Mouse (Mus musculus): ENCODE results near the gene Scgb1c1. TPM values are rescaled to one million over a fixed set of nuclear protein-coding genes. Genes with fewer than 3 reads are reported as not detected.
A peak's percentile ranks its signal among the peaks of the same experiment; 100 is the strongest.
"Not testable (repeated sequence)": the region's sequence is repeated elsewhere in the genome, so short reads cannot be mapped to it uniquely, and the experiment has no call there.

Scgb1c1 gene
- polyA plus RNA-seq, 1 experiment = not detected

DNA sequence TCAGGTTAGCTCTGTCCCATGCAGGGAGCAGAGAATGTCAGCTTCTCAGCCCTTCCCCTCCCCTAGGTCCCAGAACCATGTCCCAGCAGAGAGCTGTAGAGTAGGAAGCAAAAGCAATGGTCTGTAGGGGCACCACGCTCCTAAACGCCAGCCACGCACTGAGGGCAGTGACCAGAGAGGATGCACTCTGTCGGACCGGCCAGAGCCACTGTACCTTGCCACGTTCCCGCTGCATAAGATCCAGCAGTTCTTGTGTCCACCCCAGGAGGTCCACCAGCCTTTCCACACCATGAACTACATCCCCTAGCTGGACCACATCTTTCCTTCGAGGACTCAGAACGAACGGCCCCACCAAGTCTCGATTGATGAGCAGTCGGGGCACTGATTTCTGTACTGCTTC is 19.4 kb downstream of the Scgb1c1 start:
- Histone ChIP-seq H3K9me3 (ENCODE audit: control insufficient read depth, low read length) (no peaks in the 10 kb centered on the region), H3K36me3 (ENCODE audit: control insufficient read depth) (peaks cover 94% of the 10 kb centered on the region), H3K27me3 (ENCODE audit: control insufficient read depth) (no peaks in the 10 kb centered on the region), H3K4me3 (replicated peaks) (no peak overlapping the region), H3K4me1 (ENCODE audit: control insufficient read depth) (no peaks in the 10 kb centered on the region)
- TF ChIP-seq TAL1 (IDR thresholded peaks at IDR 0.05; ENCODE audit: low read length) (no peak), GATA1 (IDR thresholded peaks at IDR 0.05; ENCODE audit: low read length) (no peak)

DNA sequence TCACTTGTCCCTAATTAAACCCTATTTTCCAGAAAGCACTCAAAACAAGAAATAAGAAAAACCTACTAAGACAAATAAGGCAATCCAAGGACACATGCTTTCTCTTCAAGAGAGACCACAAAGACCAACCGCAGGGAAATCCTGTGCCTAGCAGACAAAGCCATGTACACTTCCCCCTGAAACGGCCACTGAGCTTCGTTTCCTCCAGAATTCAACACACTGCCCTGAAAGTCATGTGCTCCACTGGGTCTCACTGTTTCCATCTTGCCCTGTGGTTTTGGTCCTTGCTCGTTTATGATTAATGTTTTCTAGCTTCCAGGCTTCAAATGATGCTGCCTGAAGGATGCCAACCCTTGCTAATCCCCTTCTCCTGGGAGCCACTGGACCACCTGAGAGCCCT is 28.9 kb downstream of the Scgb1c1 start:
- Histone ChIP-seq H3K9me3 (ENCODE audit: control insufficient read depth, low read length) (no peaks in the 10 kb centered on the region), H3K4me3 (replicated peaks) (no peak overlapping the region), H3K36me3 (ENCODE audit: control insufficient read depth) (peaks cover 76% of the 10 kb centered on the region), H3K27me3 (ENCODE audit: control insufficient read depth) (no peaks in the 10 kb centered on the region), H3K4me1 (ENCODE audit: control insufficient read depth) (peaks cover 12% of the 10 kb centered on the region)
- TF ChIP-seq GATA1 (IDR thresholded peaks at IDR 0.05; ENCODE audit: low read length) = no peak
- TF ChIP-seq TAL1 (IDR thresholded peaks at IDR 0.05; ENCODE audit: low read length) = no peak

DNA sequence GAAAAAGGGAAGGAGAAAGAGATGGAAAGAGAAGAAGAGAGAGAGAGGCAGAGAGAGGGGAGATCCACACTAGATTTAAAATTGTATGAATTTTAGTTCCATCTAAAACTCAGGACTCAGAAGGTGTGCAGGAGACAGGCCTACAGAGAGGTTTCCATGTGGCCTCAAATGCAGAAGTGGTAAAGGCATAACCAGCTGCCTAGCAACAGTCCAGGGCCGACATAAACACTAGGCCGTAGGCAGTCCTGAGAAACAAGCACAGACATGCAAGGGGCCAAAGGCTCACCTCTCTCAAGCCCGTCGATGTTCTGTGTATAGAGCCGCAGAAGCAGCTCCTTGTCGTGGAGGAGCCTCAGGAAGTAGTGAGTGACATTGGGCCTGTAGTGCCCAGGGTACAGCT is 32.0 kb downstream of the Scgb1c1 start:
- TF ChIP-seq GATA1 (IDR thresholded peaks at IDR 0.05; ENCODE audit: low read length) (no peak), TAL1 (IDR thresholded peaks at IDR 0.05; ENCODE audit: low read length) (no peak)
- H3K9me3 ChIP-seq (ENCODE audit: control insufficient read depth, low read length) = no peaks in the 10 kb centered on the region
- no peaks in the 10 kb centered on the region for H3K27me3 ChIP-seq (ENCODE audit: control insufficient read depth)
- peaks cover 57% of the 10 kb centered on the region for H3K36me3 ChIP-seq (ENCODE audit: control insufficient read depth)
- peaks cover 36% of the 10 kb centered on the region for H3K4me1 ChIP-seq (ENCODE audit: control insufficient read depth)
- H3K4me3 ChIP-seq (replicated peaks) = no peak overlapping the region

DNA sequence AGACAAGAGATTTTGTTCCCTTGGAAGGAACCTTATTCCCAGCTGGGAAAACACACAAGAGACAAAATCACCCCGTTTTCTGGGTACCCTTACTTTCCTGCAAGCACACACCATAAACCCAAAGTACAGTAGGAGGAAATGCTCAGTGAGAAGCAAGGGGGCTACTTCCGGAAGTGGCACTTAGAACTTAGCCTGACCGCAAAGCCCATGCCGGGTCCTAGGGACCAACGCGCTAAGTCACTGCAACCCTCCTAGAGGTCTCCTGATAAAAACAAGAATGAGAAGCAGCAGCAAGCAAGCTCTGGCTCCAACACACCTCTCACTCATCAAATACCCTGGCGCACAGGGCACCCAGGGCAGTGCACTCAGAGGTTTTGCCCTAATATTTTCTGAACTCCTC is 34.0 kb downstream of the Scgb1c1 start:
- Histone ChIP-seq H3K4me1 (ENCODE audit: control insufficient read depth) (peaks cover 50% of the 10 kb centered on the region), H3K36me3 (ENCODE audit: control insufficient read depth) (peaks cover 53% of the 10 kb centered on the region), H3K9me3 (ENCODE audit: control insufficient read depth, low read length) (no peaks in the 10 kb centered on the region), H3K4me3 (replicated peaks) (peak overlapping the region; percentile 29), H3K27me3 (ENCODE audit: control insufficient read depth) (no peaks in the 10 kb centered on the region)
- TF ChIP-seq GATA1 (IDR thresholded peaks at IDR 0.05; ENCODE audit: low read length) = no peak
- no peak for TF ChIP-seq TAL1 (IDR thresholded peaks at IDR 0.05; ENCODE audit: low read length)

DNA sequence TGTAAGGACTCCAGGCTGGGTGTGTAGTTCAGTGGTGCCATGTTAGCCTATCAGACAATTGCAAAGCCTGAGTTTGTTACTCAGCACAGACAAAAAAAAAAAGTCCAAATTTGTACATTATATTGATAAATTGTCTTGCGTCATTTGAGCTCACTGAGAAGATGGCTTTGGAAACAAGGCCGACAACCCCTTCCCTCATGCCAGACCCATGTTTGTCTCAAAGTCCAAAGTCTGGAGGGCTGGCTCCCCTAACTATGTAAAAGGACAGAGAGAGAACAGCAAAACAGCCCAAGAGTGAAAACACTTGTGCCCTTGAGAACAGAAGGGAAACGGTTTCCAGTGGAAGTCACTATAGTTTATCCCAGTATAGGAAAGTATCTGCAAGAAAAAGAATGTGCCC is 35.1 kb downstream of the Scgb1c1 start:
- H3K9me3 ChIP-seq (ENCODE audit: control insufficient read depth, low read length) = no peaks in the 10 kb centered on the region
- peaks cover 52% of the 10 kb centered on the region for H3K36me3 ChIP-seq (ENCODE audit: control insufficient read depth)
- no peak for TF ChIP-seq TAL1 (IDR thresholded peaks at IDR 0.05; ENCODE audit: low read length)
- no peak for TF ChIP-seq GATA1 (IDR thresholded peaks at IDR 0.05; ENCODE audit: low read length)
- H3K27me3 ChIP-seq (ENCODE audit: control insufficient read depth) = no peaks in the 10 kb centered on the region
- H3K4me1 ChIP-seq (ENCODE audit: control insufficient read depth) = peaks cover 50% of the 10 kb centered on the region
- peak overlapping the region; percentile 87 for H3K4me3 ChIP-seq (replicated peaks)

DNA sequence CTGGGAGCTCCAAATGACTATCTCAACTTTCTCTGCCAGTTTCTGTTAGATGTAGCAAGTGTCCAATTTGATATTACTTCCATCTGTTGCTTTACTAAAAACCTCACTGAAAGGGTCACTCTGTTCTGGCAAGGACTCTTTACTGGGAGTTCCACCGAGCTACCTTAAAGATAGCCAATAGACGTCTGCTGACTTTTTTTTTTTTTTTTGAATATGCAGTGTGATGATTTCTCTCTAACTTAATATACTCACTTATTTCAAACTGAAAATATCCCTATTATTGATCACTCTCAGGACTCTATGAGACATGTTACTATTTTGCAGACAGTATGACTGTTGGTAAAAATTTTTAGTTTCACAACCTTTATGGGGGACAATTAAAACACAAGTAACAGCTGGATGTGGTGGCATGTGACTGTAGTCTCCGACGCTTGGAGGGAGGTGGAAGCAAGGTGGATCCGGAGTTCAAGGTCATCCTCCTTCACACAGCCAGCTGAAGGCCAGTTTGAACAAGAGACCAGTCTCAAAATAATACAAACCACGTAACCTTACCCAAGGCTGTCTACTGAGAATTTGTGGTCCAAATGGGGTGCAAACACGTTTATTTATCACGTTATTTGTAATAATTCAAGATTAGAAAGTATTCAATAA is 35.6 kb downstream of the Scgb1c1 start:
- peak overlapping the region; percentile 87 for H3K4me3 ChIP-seq (replicated peaks)
- TF ChIP-seq TAL1 (IDR thresholded peaks at IDR 0.05; ENCODE audit: low read length) (no peak), GATA1 (IDR thresholded peaks at IDR 0.05; ENCODE audit: low read length) (no peak)
- peaks cover 53% of the 10 kb centered on the region for H3K36me3 ChIP-seq (ENCODE audit: control insufficient read depth)
- no peaks in the 10 kb centered on the region for H3K9me3 ChIP-seq (ENCODE audit: control insufficient read depth, low read length)
- no peaks in the 10 kb centered on the region for H3K27me3 ChIP-seq (ENCODE audit: control insufficient read depth)
- peaks cover 50% of the 10 kb centered on the region for H3K4me1 ChIP-seq (ENCODE audit: control insufficient read depth)

DNA sequence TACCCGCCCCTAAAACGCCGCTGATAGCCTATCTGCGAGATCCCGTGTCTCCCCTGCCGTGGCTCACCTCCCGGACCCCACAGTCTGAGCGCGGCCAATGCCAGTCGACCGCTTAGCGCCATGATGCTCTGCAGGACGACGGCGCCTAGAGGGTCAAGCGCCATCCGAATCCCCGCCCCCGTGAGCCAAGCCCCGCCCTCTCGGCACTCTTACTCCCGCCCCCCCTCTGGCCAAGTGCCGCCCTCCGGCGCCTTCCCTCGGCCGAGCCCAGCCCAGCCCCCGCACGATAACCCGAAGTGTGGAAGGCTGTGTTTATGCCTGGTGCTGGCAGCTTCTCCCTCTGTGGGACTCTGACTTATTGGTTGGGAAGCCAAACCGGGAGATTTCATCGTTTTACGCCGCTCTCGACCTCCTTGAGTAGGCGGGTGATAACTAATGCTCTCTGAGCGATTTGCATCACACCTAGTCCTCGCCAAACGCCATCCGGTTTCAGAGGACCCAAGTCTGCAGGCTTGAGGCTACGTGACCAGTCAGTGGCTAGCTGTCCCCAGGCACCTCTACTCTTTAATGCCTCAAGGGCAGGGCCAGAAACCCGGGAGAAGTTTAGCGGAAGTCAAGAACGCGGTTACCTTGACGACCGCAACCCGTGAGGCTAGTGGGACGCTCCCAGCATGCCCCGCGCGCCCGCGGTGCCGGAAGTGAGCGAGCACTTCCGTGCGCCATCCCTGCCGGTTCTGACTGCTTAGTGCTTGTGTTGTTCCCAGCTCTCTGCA is 36.5 kb downstream of the Scgb1c1 start, which contains the start of the genes Psmd13 and Sirt3:
Gene Psmd13 (plus strand): TSS at position 273 of the 773 bp plus-strand sequence.
Gene Sirt3 (minus strand): TSS at position 614 of the 773 bp plus-strand sequence.
- Histone ChIP-seq H3K36me3 (ENCODE audit: control insufficient read depth) (peaks cover 53% of the 10 kb centered on the region), H3K9me3 (ENCODE audit: control insufficient read depth, low read length) (no peaks in the 10 kb centered on the region), H3K4me1 (ENCODE audit: control insufficient read depth) (peaks cover 50% of the 10 kb centered on the region), H3K27me3 (ENCODE audit: control insufficient read depth) (no peaks in the 10 kb centered on the region), H3K4me3 (replicated peaks) (peak within 1 kb of the TSS; percentile 87)
- TF ChIP-seq GATA1 (IDR thresholded peaks at IDR 0.05; ENCODE audit: low read length) (no peak), TAL1 (IDR thresholded peaks at IDR 0.05; ENCODE audit: low read length) (no peak)

DNA sequence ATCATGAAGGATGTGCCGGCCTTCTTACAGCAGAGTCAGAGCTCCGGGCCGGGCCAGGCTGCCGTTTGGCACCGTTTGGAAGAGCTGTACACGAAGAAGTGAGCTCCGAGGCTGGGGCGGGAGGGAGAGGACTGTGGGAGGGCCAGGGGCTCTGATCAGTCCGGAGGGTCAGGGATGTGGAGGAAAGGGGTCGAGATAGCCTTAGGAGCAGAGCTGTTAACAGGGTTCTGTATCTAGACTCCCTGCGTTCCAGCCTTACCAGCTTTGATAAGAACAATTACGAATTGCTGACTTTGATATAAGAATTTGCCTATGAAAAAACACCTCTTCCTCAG is 37.1 kb downstream of the Scgb1c1 start:
- H3K4me3 ChIP-seq (replicated peaks) = peak overlapping the region; percentile 87
- H3K36me3 ChIP-seq (ENCODE audit: control insufficient read depth) = peaks cover 53% of the 10 kb centered on the region
- peaks cover 50% of the 10 kb centered on the region for H3K4me1 ChIP-seq (ENCODE audit: control insufficient read depth)
- H3K9me3 ChIP-seq (ENCODE audit: control insufficient read depth, low read length) = no peaks in the 10 kb centered on the region
- TF ChIP-seq TAL1 (IDR thresholded peaks at IDR 0.05; ENCODE audit: low read length) (no peak), GATA1 (IDR thresholded peaks at IDR 0.05; ENCODE audit: low read length) (no peak)
- H3K27me3 ChIP-seq (ENCODE audit: control insufficient read depth) = no peaks in the 10 kb centered on the region

DNA sequence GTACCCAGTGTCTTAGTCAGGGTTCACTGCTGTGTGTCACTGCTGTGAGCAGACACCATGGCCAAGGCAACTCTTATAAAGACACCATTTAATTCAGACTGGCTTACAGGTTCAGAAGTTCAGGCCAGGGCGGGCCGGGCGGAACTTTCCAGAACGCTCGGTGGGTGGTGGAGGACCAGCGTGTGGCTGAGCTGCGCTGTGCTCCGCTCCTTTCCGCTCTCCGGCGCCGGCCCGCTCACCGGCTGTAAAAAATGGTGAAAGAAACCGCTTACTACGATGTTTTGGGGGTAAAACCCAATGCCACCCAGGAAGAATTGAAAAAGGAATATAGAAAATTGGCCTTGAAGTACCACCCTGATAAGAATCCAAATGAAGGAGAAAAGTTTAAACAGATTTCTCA is 45.3 kb downstream of the Scgb1c1 start:
- not testable (repeated sequence) for H3K9me3 ChIP-seq (ENCODE audit: control insufficient read depth, low read length); H3K27me3 ChIP-seq (ENCODE audit: control insufficient read depth); H3K4me3 ChIP-seq (replicated peaks); H3K4me1 ChIP-seq (ENCODE audit: control insufficient read depth)
- peaks cover 86% of the 10 kb centered on the region for H3K36me3 ChIP-seq (ENCODE audit: control insufficient read depth)
